Mouse (Mus musculus): ENCODE data around the gene Zbtb46.

- TF ChIP-seq CTCF (IDR thresholded peaks at IDR 0.05; ENCODE audit: low read depth) = no peak
- no peak for TF ChIP-seq EP300 (IDR thresholded peaks at IDR 0.05; ENCODE audit: low read depth)
Measured at GRCm38 (mm10) chr2:181415945-181416344, 43.3 kb downstream of the Zbtb46 start.
